Mouse (Mus musculus) kidney, embryonic 14.5 days (tissue): ENCODE data around the gene Prkcb. TPM values are rescaled to one million over a fixed set of nuclear protein-coding genes. Genes with fewer than 3 reads are reported as not detected.

Experiments used
- ATAC-seq: fragments of 200-750 bp; cut with Nextera tagmentation; 2 replicates; pipeline ENCODE4 v1.8.0; 2017; ENCODE audit warnings: moderate number of reproducible peaks, mild to moderate bottlenecking, moderate TSS enrichment, moderate library complexity; ENCODE audit not compliant: low FRiP score, low TSS enrichment
- H3K27ac ChIP-seq: fragments of 300-500 bp; sonication (generic); 2 replicates; pipeline ENCODE4 v1.5.1; 2014; ENCODE audit warnings: low read depth, mild to moderate bottlenecking, low read length, moderate library complexity, mixed read lengths
- H3K27me3 ChIP-seq: fragments of 300-500 bp; sonication (generic); 2 replicates; pipeline ENCODE4 v1.6.1; 2014; ENCODE audit warnings: mild to moderate bottlenecking, low read length; ENCODE audit not compliant: control insufficient read depth, insufficient read depth
- H3K36me3 ChIP-seq: fragments of 300-500 bp; sonication (generic); 2 replicates; pipeline ENCODE4 v1.6.1; 2014; ENCODE audit warnings: low read length, mixed read lengths; ENCODE audit not compliant: control insufficient read depth, insufficient read depth
- H3K4me1 ChIP-seq: fragments of 300-500 bp; sonication (generic); 2 replicates; pipeline ENCODE4 v1.6.1; 2014; ENCODE audit warnings: low read length, mixed read lengths; ENCODE audit not compliant: control insufficient read depth, insufficient read depth
- H3K4me2 ChIP-seq: fragments of 300-500 bp; sonication (generic); replicated peaks from 2 replicates; pipeline ENCODE4 v1.6.1; 2014; ENCODE audit warnings: low read depth, mild to moderate bottlenecking, low read length
- H3K4me3 ChIP-seq: fragments of 300-500 bp; sonication (generic); 2 replicates; pipeline ENCODE4 v1.5.1; 2014; ENCODE audit warnings: mild to moderate bottlenecking, low read length
- H3K9ac ChIP-seq: fragments of 300-500 bp; sonication (generic); 2 replicates; pipeline ENCODE4 v1.6.1; 2014; ENCODE audit warnings: low read depth, mild to moderate bottlenecking, low read length, moderate library complexity
- H3K9me3 ChIP-seq: fragments of 300-500 bp; sonication (generic); 2 replicates; pipeline ENCODE4 v1.6.1; 2016; ENCODE audit warnings: low read length; ENCODE audit not compliant: control insufficient read depth
- WGBS: fragments of 180-500 bp; shearing (Covaris S2); extraction: QIAGEN DNeasy Blood & Tissue Kit; methylation state at CpG from one replicate; pipeline ENCODE4 v1.1.7; 2014; 5-methylcytosine and 5-hydroxymethylcytosine counted together
- polyA plus RNA-seq: library from polyadenylated mRNA; unstranded; fragments of >200 nt; fragmentation: Nextera tagmentation; extraction: Ambion mirVana; gene quantifications from 2 replicates; pipeline ENCODE4 v1.2.1, GENCODE M21; 2014

Gene Prkcb
- polyA plus RNA-seq, 1 experiment from 2014 or later = 4.1 TPM

DNA sequence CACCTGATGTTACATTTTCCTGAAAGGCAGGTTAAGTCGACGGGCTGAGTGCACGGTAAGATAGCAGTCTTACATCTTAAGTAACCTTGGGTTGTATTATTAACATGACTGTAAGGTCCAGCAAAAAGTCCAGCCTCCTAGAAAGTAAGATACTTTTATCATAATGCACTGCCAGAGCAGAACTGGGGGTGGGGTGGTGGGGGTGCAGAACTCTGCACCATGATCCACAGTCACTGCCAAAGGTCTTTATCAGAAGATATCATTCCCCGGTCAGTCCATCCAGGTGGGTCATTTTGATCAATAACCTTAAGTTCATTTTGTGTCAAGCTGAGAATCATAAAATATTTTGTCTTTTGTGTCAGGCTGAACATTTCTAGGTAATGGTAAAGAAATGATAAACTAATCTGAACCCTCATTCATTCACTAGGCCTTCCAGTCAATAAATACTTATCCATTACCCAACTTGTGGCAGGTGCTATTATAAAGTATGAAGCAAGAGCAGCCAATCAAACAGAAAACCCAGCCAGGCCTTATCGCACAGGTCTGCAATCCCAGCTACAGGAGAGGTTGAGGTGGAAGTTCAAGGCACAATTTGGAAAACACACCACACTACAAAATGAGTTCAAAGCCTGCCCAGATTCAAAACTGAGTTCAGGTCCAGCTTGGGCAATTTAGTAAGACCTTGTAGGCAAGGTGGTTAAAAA lies 369.0 kb downstream of the Prkcb start:
- H3K4me1 ChIP-seq = no peaks in the 10 kb centered on the region
- H3K27ac ChIP-seq = no peak overlapping the region
- H3K4me3 ChIP-seq = no peak overlapping the region
- 91% methylated on average over 5 of the region's 5 CpGs for WGBS
- H3K4me2 ChIP-seq = no peak overlapping the region
- H3K36me3 ChIP-seq = no peaks in the 10 kb centered on the region
- no peaks in the 10 kb centered on the region for H3K9me3 ChIP-seq
- no peak for ATAC-seq
- no peaks in the 10 kb centered on the region for H3K27me3 ChIP-seq
- H3K9ac ChIP-seq = no peak overlapping the region

DNA sequence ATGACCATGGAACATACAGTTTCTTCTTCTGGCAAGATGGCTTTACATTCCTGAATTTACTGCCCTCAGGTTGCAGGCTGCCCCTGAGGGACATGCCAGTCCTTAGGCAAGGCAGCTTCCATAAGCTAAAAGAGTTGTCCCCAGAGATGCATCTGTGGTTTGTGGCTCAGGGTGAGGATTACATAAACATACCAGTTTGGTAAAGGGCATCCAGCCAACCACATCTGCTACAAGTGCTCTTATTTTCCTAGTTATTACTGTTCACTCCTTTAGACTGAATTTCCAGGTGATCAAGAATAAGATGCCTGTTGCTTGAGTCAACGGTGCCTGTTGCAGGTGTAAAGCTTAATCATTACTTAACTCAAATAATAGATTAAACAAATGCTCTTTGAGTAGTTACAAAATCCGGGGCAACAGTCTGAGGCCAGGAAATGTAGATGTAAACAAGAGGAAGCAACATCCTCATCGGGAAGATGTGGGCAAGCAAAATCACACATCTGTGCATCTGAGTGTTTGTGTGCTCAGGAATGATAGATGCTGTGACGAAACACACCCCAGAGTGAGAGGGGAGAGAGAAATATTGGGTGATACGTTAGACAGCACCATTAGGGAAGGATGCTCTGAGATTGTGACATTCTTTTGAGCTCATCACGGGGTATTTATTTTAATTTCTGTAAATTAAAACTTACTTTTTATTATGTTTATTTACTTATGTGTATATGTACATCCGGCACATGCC lies 376.9 kb downstream of the Prkcb start:
- ATAC-seq = no peak
- Histone ChIP-seq H3K27me3 (no peaks in the 10 kb centered on the region), H3K27ac (no peak overlapping the region), H3K4me2 (no peak overlapping the region), H3K36me3 (no peaks in the 10 kb centered on the region), H3K4me1 (no peaks in the 10 kb centered on the region), H3K9me3 (no peaks in the 10 kb centered on the region), H3K9ac (no peak overlapping the region), H3K4me3 (no peak overlapping the region)
- WGBS = 80% methylated on average over 7 of the region's 7 CpGs

DNA sequence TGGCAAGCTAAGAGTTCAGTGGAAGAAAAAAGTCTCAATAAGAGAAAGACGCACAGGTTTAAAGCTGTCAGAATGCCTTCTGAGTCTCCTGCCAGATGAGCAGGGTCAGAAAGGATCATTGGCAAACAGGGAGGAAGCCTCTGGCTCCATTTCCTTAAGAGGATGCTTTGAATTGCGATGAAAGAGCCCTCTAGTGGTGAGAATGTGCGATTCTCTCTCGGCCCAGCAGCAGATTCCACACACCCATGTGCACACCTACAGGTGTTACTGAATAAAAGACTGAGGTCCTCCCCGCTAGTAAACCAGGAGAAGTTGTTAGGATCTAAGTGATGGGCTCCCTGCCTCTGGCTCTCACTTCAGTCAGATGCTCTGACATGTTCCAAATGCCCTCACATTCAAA lies 379.4 kb downstream of the Prkcb start:
- Histone ChIP-seq H3K4me2 (no peak overlapping the region), H3K9ac (no peak overlapping the region), H3K9me3 (no peaks in the 10 kb centered on the region), H3K4me3 (no peak overlapping the region), H3K4me1 (no peaks in the 10 kb centered on the region), H3K27ac (no peak overlapping the region), H3K27me3 (peaks cover 6% of the 10 kb centered on the region; the same call in 1 of the 2 replicates), H3K36me3 (no peaks in the 10 kb centered on the region)
- 29% methylated on average over 5 of the region's 5 CpGs for WGBS
- ATAC-seq = no peak

DNA sequence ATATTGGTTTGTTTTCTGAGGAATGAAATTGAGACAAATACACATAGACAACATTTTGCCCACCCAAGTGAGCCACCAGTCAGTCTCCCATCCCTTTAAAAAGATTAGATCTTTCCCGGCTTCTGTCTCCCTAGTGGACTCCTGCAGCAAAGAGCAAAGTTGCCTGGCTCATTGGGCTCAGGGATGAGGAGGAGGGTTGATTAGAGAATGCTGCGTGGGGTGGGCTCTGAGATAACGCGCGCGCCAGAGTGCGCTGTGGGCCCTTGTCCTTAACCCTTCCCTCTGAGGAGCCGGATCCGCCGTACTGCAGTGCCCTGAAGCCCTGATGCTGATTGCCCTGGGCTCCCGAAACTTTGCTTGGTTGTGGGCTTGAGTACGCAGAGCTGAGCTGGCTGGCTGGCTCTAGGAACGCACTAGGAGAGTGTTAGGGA lies 381.9 kb downstream of the Prkcb start, which contains the start of gene Cacng3:
Gene Cacng3, plus strand, starts transcription at position 51 of the 431 bp plus-strand sequence.
- H3K9ac ChIP-seq = no peak within 1 kb of the TSS
- H3K27me3 ChIP-seq = peaks cover 6% of the 10 kb centered on the region; the same call in 1 of the 2 replicates
- H3K4me1 ChIP-seq = no peaks in the 10 kb centered on the region
- no peak within 1 kb of the TSS for H3K4me3 ChIP-seq
- peak within 1 kb of the TSS; percentile 8; the same call in 1 of the 2 replicates for H3K4me2 ChIP-seq
- no peaks in the 10 kb centered on the region for H3K36me3 ChIP-seq
- H3K27ac ChIP-seq = no peak within 1 kb of the TSS
- WGBS = 16% methylated on average over 13 of the region's 13 CpGs
- H3K9me3 ChIP-seq = no peaks in the 10 kb centered on the region
- no peak; the same call in 1 of the 2 replicates for ATAC-seq

DNA sequence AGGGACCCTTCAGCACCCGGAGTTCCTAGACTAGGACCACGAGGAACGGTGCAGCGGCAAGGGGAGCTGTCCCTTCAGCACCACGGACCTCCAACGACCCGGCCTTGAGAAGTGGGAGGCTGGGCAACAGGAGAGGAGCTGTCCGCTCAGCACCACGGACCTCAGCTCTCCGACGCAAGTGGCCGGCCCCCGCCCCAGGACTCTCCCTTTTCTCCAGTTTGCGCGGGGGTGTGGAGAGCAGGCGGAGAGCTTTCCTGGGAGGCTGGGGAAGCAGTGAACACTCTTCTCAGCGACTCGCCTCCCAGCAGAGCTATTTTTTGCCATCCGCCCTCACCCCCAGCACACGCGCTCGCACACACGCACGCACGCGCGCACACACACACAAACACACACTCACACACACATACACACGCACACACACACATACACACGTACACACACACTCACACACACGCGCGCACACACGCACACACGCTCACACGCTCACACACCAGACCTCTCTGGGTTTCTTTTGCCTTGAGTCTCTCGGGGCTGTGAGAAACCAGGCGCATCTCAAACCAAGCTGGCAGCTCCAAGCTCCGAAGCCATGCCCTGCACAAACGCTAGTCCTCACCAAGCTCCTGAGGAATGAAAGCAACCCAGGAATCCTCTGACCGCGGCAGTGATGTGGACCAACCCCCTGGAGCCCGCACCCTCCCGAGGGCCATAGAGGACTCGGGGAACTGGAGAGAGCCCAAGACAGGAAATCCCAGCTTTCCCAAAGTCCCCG lies 382.5 kb downstream of the Prkcb start:
- no peak overlapping the region for H3K4me3 ChIP-seq
- H3K9ac ChIP-seq = no peak overlapping the region
- peak; percentile 97 for ATAC-seq
- WGBS = 10% methylated on average over 45 of the region's 45 CpGs
- no peak overlapping the region for H3K27ac ChIP-seq
- H3K36me3 ChIP-seq = no peaks in the 10 kb centered on the region
- H3K27me3 ChIP-seq = peaks cover 6% of the 10 kb centered on the region; the same call in 1 of the 2 replicates
- H3K4me2 ChIP-seq = peak overlapping the region; percentile 8; the same call in 1 of the 2 replicates
- H3K4me1 ChIP-seq = no peaks in the 10 kb centered on the region
- no peaks in the 10 kb centered on the region for H3K9me3 ChIP-seq

DNA sequence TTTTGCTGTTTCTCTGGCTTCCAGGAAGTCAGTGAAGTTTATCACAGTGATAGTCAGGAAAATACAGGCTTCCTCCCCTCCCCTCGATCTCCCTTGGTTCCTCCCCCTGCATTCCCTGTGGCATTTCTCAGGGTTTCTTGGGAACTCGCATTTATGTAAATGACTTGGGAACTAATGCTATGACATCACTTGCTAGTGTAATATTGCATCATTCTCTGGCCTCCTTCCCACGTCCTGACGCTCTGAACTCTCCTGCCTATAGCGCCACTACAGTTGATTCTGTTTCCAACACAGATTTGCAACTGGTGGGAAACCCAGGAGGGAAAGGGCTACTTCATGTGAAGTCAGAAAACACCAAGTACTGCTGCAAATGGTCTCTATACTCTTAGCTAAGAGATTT lies 384.4 kb downstream of the Prkcb start:
- WGBS = 52% methylated on average over 5 of the region's 5 CpGs
- H3K36me3 ChIP-seq = no peaks in the 10 kb centered on the region
- no peak overlapping the region for H3K4me2 ChIP-seq

DNA sequence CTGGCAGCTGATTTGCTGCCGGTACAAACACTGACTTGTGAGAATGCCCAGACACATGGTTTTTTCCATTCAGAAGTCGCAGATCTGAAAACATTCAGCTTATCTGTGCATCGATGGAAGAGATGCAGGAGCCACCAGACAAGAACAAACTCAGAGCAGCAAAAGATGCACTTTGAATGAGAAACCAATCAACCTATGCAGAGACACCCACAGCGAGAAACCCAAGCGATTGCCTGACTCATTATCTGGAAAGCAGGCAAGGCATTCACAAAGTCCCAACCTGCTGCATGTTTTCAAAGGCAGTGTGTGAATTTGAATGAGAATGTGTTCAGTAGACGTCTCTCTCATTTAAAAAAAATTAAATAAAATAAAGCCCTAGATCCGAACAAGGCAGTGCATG lies 386.7 kb downstream of the Prkcb start:
- H3K9me3 ChIP-seq = no peaks in the 10 kb centered on the region
- H3K9ac ChIP-seq = no peak overlapping the region
- H3K36me3 ChIP-seq = no peaks in the 10 kb centered on the region
- H3K4me3 ChIP-seq = no peak overlapping the region
- no peak for ATAC-seq
- H3K4me1 ChIP-seq = no peaks in the 10 kb centered on the region
- peaks cover 6% of the 10 kb centered on the region; the same call in 1 of the 2 replicates for H3K27me3 ChIP-seq
- 88% methylated on average over 7 of the region's 7 CpGs for WGBS
- no peak overlapping the region for H3K27ac ChIP-seq
- no peak overlapping the region for H3K4me2 ChIP-seq

More for the DNA sequence above, 384.4 kb downstream of the Prkcb start:
- H3K9me3 ChIP-seq = no peaks in the 10 kb centered on the region
- H3K27me3 ChIP-seq = peaks cover 6% of the 10 kb centered on the region; the same call in 1 of the 2 replicates
- H3K9ac ChIP-seq = no peak overlapping the region
- H3K27ac ChIP-seq = no peak overlapping the region
- H3K4me3 ChIP-seq = no peak overlapping the region
- no peak for ATAC-seq
- no peaks in the 10 kb centered on the region for H3K4me1 ChIP-seq
